27 mouse cellular contexts compared by ENCODE assay signal in genomic region chr3:87398809-87399208, GRCm38 (mm10). TPM values are rescaled to one million over a fixed set of nuclear protein-coding genes. Genes with fewer than 3 reads are reported as not detected.
"Had no signal": no experiment of that assay in that cellular context is flagged by ENCODE, and none has a peak within 500 bp of the region (broad histone marks: within the 10 kb centered on the region; RNA-seq: fewer than 3 reads in every experiment).

No protein-coding gene starts in this region.

- H3K27me3 ChIP-seq: liver, embryonic 12.5 days; midbrain, embryonic 12.5 days; neural tube, embryonic 12.5 days; stomach, embryonic 15.5 days had no signal

- H3K4me1 ChIP-seq: liver, embryonic 12.5 days; midbrain, embryonic 12.5 days; neural tube, embryonic 12.5 days; stomach, embryonic 15.5 days had no signal

- H3K27ac ChIP-seq: liver, embryonic 12.5 days; liver, embryonic 14.5 days; midbrain, embryonic 12.5 days; neural tube, embryonic 12.5 days; stomach, embryonic 15.5 days; stomach, postnatal 0 days had no signal

- H3K4me2 ChIP-seq: liver, embryonic 12.5 days; lung, embryonic 14.5 days; midbrain, embryonic 12.5 days; neural tube, embryonic 12.5 days; stomach, embryonic 15.5 days had no signal

- ATAC-seq: liver, embryonic 12.5 days had no signal

- H3K4me3 ChIP-seq: liver, embryonic 12.5 days; megakaryocyte, embryonic 14.5 days; midbrain, embryonic 12.5 days; neural tube, embryonic 12.5 days; stomach, embryonic 15.5 days had no signal

- H3K9me3 ChIP-seq: liver, embryonic 12.5 days; megakaryocyte, embryonic 14.5 days; midbrain, embryonic 12.5 days; neural tube, embryonic 12.5 days; stomach, embryonic 15.5 days had no signal

- H3K9ac ChIP-seq: liver, embryonic 12.5 days; liver, embryonic 14.5 days; lung, embryonic 14.5 days; midbrain, embryonic 12.5 days; neural tube, embryonic 12.5 days; stomach, embryonic 15.5 days had no signal

- DNase-seq: lung, adult 18-20 months; lung, embryonic 14.5 days; lung, postnatal 10 days; lung, postnatal 4 days; midbrain, embryonic 14.5 days; right cerebral cortex, postnatal 25 days; right cerebral cortex, postnatal 4 days; spleen, adult 18-20 months; thymus, adult 2 months; thymus, postnatal 25 days; thymus, postnatal 4 days had no signal

- H3K36me3 ChIP-seq: liver, embryonic 12.5 days; midbrain, embryonic 12.5 days; neural tube, embryonic 12.5 days; stomach, embryonic 15.5 days had no signal

RNA-seq across cellular contexts. Expression of gene Fcrl1, which starts 22.6 kb away (rescaled TPM):
- total RNA-seq: midbrain, postnatal 0 days had no signal
- polyA plus RNA-seq: lung, embryonic 14.5 days; neural tube, embryonic 14.5 days; testis, adult 2 months had no signal

RNA-seq across cellular contexts. Expression of gene Fcrl5, which starts 36.8 kb away (rescaled TPM):
- total RNA-seq: midbrain, postnatal 0 days had no signal
- polyA plus RNA-seq: liver, embryonic 12.5 days; liver, embryonic 14.5 days; liver, embryonic 16.5 days; lung, embryonic 14.5 days; lung, embryonic 16.5 days; midbrain, embryonic 12.5 days; midbrain, embryonic 14.5 days; midbrain, postnatal 0 days; neural tube, embryonic 12.5 days; neural tube, embryonic 14.5 days; small intestine, adult 2 months; stomach, embryonic 15.5 days; stomach, postnatal 0 days; testis, adult 2 months; urinary bladder, adult 2 months had no signal

RNA-seq across cellular contexts. Expression of gene Cd5l, which starts 41.1 kb away (rescaled TPM):
- total RNA-seq: midbrain, postnatal 0 days; monocyte, adult 5-6 weeks; neutrophil, adult 5-6 weeks had no signal
- polyA plus RNA-seq: midbrain, embryonic 14.5 days; midbrain, postnatal 0 days; neural tube, embryonic 14.5 days; small intestine, adult 2 months had no signal
